Mouse (Mus musculus): ENCODE results near the gene D630003M21Rik.

GRCm38 (mm10) chr2:158153728-158154343, 75.2 kb downstream of the D630003M21Rik start:
- TF ChIP-seq CTCF (IDR thresholded peaks at IDR 0.05; ENCODE audit: extremely low read depth, insufficient read length, insufficient replicate concordance, low read depth, low read length) (no peak), POLR2A (IDR thresholded peaks at IDR 0.05; ENCODE audit: low read depth, low read length) (no peak)

Data from small intestine, adult 2 months (tissue).